Mouse (Mus musculus): ENCODE measurements around the gene Adprh.
"Not testable (repeated sequence)": the region's sequence is repeated elsewhere in the genome, so short reads cannot be mapped to it uniquely, and the experiment has no call there.

Adprh gene

GRCm38 (mm10) chr16:38466089-38466488 lies 13.6 kb upstream of the Adprh start:
- DNase-seq = no peak

- DNase-seq = no peak
Observed at GRCm38 (mm10) chr16:38463305-38463704, 10.8 kb upstream of the Adprh start.

DNA sequence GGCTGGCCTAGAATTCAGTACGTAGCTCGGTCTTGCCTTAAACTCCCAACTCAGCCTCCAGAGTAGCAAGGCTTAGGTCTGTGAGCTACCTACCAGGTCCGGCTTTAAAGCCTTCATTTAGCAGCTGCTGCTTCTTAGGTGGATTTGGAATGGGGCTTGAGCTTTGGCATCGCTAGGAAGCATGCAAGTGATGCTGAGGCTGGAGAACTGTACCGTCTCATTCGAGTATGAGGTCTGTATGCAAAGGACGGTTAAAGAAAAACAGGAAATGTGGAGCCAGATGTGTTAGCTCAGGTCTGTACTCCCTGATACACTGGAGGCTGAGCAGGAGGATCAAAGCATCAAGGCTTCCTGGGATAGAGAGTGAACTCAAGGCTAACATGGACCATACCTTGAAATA lies 9.7 kb upstream of the Adprh start:
- DNase-seq = no peak

- no peak for DNase-seq
Observed at GRCm38 (mm10) chr16:38461749-38462148, 9.2 kb upstream of the Adprh start.

DNA sequence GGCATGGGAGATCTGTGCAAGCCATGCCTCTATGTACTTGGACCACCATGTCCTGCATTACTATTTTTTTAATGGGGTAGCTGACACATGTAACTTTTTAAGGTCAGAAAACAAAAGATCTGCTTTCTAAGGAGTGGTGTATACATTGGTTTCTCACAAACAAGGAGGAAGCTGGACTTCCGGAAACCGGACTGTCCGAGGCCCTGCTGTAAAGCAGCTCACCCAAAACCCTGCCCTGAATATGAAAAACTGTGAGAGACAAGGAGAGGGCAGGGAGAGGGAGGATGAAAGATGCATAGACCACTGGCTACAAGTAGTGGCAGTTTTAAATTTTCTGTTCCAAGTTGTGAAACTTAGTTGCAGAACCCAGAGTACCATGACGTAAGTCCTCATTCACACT lies 7.5 kb upstream of the Adprh start:
- no peak for DNase-seq

DNA sequence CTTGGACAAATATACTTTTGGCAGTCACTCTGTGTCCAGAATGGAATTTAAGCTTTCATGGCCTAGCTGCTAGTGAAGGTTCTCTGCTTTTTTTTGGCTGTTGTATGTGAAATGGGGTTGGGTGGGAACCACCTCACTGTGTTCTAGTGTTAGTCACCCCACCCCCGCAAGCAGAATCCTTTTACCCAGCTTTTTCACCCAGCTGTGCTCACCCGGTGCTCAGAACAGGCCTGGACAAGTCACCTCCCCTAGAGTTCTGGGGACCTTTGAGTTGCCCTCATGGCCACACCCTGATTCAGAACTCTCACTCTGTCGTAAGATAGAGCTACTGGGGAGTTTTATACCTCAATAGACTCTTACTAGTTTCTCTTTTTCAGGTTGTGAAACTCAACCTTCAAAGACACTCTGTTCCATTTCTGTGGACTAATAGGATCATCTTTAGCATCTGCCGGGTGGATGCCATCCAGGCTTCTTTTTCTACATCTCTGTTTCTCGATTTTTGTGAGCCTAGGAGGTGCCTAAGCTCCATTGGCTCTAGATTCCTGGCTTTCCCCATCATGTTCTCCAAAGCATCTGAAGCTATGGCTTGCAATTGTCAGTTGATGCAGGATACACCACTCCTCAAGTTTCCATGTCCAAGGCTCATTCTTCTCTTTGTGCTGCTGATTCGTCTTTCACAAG lies 6.2 kb upstream of the Adprh start:
- DNase-seq = no peak

- no peak for DNase-seq
Observed at GRCm38 (mm10) chr16:38456812-38457567, 4.5 kb upstream of the Adprh start.

GRCm38 (mm10) chr16:38455511-38456418 lies 3.3 kb upstream of the Adprh start, which contains the start of gene Cd80:
Gene Cd80, plus strand, starts transcription at chr16:38455561.
- DNase-seq = no peak

DNA sequence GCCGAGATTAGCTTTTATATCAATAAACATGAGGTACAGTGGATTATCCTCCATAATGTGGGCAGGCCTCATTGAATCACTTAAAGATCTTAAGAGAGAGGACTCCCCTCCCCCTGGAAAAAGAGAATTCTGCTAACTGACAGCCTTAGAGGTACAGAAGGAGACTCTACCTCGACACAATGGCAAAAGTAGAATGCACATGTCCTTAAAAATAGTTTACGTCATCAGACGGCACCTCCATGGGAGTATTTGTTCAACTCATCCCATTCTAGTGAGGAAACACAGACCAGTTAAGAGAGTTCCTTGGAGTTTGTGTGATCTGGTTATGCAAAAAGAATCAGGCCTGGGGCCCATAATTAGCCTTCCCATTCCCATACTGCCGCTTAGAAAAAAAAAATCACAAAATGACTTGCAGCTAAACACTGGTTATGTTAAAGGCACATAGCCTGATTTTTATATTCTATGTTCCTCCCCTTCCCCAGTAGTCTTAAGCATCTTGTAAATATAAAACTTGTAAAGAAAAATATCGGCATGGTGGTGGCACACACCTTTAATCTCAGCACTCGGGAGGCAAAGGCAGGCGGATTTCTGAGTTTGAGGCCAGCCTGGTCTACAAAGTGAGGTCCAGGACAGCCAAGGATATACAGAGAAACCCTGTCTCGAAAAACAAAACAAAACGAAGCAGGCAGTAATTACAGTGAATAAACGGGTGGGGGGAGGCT lies 2.2 kb upstream of the Adprh start:
- no peak for DNase-seq

GRCm38 (mm10) chr16:38453952-38454351 lies 1.4 kb upstream of the Adprh start:
- DNase-seq = no peak

DNA sequence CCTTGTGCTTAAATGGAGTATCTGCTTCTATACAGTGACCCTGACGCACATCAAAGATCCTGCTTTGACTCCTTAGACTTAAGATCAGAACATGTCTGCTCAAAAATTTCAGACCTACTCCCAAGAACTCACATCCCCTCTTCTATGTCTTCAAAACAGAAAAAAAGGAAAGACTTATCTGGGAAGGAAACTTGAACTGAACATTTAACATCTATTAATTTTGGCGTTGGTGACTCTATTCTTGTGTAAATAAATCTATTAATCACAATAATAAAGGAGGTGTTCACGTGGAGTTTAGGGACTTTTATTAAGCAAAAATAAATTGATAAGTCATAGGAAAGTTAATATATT lies 675 bp upstream of the Adprh start:
- no peak for DNase-seq

- no peak for DNase-seq
Observed at GRCm38 (mm10) chr16:38451421-38452205, 890 bp downstream of the Adprh start.

GRCm38 (mm10) chr16:38450707-38451106 lies 1.8 kb downstream of the Adprh start:
- no peak for DNase-seq

DNA sequence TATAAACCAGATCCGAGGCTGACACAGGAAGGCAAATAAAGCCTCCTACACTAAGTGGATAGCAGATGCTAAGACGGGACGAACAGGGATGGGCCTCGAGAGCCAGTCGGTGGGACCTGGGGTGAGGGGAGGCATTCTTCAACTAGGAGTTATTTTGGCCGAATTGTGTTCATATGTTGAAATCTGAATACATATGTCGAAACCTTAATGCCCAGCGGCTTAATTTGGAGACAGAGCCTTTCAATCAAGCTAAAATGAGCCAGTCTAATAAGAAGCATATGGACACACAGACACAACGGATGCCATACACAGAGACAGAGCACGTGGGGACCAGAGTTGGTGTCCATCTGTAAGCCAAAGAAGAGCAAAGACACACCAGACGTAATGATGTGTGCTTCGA lies 4.0 kb downstream of the Adprh start:
- no peak for DNase-seq

DNA sequence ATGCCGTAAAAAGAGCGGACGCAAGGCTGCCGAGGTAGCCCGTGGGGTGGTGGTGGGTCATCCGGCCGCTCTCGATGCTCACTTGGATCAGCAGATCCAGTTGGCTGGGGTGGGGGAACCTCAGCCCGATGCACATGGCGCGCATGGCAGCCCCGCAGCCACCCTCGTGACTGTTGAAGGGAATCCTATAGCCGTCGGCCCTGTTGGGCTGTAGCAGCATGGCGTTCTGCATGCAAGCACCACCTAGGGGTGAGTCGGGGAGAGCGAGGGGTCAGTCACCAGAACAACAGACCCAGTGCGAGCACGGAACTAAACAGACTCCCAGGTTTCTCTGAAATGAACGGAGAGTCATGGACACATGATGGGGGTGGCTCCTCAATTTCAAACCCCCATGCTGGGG lies 5.1 kb downstream of the Adprh start:
- no peak for DNase-seq

DNA sequence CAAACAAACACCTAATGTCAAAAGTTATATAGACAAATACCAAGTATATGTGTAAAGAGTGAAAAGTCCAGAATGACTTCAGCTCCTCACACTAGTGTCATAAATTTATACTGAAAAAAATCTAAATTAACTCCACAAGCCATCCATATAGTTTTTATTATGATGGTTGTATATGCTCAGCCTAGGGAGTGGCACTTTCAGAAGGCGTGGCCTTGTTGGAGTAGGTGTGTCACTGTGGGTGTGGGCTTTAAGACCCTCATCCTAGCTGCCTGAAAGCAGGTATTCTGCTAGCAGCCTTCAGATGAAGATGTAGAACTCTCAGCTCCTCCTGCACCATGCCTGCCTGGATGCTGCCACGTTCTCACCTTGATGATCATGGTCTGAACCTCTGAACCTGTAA lies 6.4 kb downstream of the Adprh start:
- not testable (repeated sequence) for DNase-seq

DNA sequence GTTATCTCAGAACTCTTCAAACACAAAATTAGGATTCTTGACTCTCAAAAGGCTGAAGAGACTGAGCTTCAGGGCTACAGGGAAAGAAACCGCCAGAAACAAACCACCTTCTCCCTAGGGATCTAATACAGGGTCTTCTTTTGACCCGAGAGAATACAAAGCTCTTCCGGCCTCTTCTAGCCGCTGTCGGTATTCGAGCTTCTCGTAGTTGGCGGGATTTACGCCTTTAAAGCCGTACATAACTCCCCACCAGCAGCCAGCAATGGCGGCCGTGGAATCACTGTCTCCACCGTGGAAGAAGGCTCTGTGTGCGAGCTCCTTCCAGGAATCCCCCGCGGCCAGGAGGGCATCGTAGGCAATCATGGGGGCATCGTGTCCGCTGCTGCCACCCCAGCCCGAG lies 6.9 kb downstream of the Adprh start:
- no peak for DNase-seq

DNA sequence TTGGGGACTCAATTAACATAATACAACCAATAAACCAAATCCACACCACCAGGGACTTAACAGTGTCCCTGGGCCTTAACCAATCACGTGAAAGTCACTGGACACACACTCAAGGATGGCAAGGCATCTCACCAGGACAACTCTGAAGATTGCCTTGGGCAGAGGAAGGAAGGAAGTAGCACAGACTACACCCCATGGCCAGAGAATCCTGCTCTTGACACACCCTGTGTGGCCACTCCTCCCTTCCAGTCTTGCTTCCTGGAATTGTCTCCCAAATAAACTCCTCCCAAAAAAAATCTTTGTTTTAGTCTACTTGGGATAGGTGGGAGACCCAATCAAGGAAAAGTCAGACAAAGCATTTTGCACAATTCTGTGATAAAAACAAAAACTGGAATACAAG lies 7.5 kb downstream of the Adprh start:
- no peak for DNase-seq

- no peak for DNase-seq
Observed at GRCm38 (mm10) chr16:38443721-38444464, 8.6 kb downstream of the Adprh start.

- no peak for DNase-seq
Observed at GRCm38 (mm10) chr16:38442216-38442615, 10.3 kb downstream of the Adprh start.

DNA sequence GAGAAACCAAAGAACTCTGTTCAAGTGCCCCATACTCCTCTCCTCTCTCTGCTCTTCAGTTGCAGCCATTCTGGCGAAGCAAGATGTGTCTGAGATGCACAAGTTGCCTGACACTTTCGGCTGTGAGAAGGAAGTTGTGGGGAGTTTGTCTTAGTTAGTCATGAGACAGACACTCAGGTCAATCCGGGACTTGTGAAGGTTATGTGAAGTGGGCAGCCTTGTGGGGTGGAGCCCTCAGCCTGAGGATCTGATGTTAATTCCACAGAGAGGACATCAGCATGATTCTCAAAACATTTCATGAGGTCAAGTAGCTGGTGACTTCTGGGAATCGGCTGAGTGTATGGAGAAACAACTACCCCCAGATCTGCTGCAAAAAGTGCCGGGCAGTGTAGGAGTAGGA lies 10.9 kb downstream of the Adprh start:
- DNase-seq = no peak

Data from thymus, postnatal 4 days (tissue).